Mouse (Mus musculus) adipocyte (in vitro differentiated cells): Measurements from ENCODE around the gene Gm10142.
"Not testable (repeated sequence)": the region's sequence is repeated elsewhere in the genome, so short reads cannot be mapped to it uniquely, and the experiment has no call there.

ENCODE experiments used
- DNase-seq: peaks from one replicate; pipeline ENCODE4 v3.0.0-alpha.2; 2016; ENCODE audit warnings: low spot score

Gene Gm10142

GRCm38 (mm10) chr10:77715507-77715906 is at the start of gene Gm10142:
Gm10142 (plus strand) TSS chr10:77715807.
- DNase-seq = no peak

- DNase-seq = peak; percentile 70
Measured at GRCm38 (mm10) chr10:77666342-77666741, 49.3 kb upstream of the Gm10142 start.

- peak; percentile 52 for DNase-seq
Measured at GRCm38 (mm10) chr10:77667402-77667801, 48.2 kb upstream of the Gm10142 start.

GRCm38 (mm10) chr10:77670710-77671109 is 44.9 kb upstream of the Gm10142 start:
- no peak for DNase-seq

GRCm38 (mm10) chr10:77671519-77671918 is 44.1 kb upstream of the Gm10142 start:
- no peak for DNase-seq

GRCm38 (mm10) chr10:77673765-77674164 is 41.8 kb upstream of the Gm10142 start:
- DNase-seq = no peak

- no peak for DNase-seq
Measured at GRCm38 (mm10) chr10:77677562-77677961, 38.0 kb upstream of the Gm10142 start.

GRCm38 (mm10) chr10:77682994-77683393 is 32.6 kb upstream of the Gm10142 start:
- DNase-seq = no peak

GRCm38 (mm10) chr10:77684181-77684580 is 31.4 kb upstream of the Gm10142 start:
- DNase-seq = no peak

- no peak for DNase-seq
Measured at GRCm38 (mm10) chr10:77685895-77686664, 29.5 kb upstream of the Gm10142 start, which contains the start of gene Tspear. Tspear (plus strand) TSS chr10:77686569.

- DNase-seq = no peak
Measured at GRCm38 (mm10) chr10:77687021-77687420, 28.6 kb upstream of the Gm10142 start.

GRCm38 (mm10) chr10:77690356-77690807 is 25.2 kb upstream of the Gm10142 start, which contains the start of gene Gm19402:
Gm19402 (minus strand) TSS chr10:77690757.
- not testable (repeated sequence) for DNase-seq

GRCm38 (mm10) chr10:77697133-77697532 is 18.5 kb upstream of the Gm10142 start, which contains the start of gene Gm9508:
Gm9508 (minus strand) TSS chr10:77697233.
- peak; percentile 21 for DNase-seq

GRCm38 (mm10) chr10:77706326-77706725 is 9.3 kb upstream of the Gm10142 start, which contains the start of gene Gm10272:
Gm10272 (plus strand) TSS chr10:77706626.
- no peak for DNase-seq

- DNase-seq = no peak
Measured at GRCm38 (mm10) chr10:77709831-77710230, 5.8 kb upstream of the Gm10142 start.

- DNase-seq = not testable (repeated sequence)
Measured at GRCm38 (mm10) chr10:77711157-77711556, 4.5 kb upstream of the Gm10142 start, which contains the start of gene Gm10024. Gm10024 (plus strand) TSS chr10:77711457.

GRCm38 (mm10) chr10:77713734-77714133 is 1.9 kb upstream of the Gm10142 start:
- DNase-seq = no peak

GRCm38 (mm10) chr10:77720299-77720698 is 4.7 kb downstream of the Gm10142 start, which contains the start of gene Krtap12-1:
Krtap12-1 (plus strand) TSS chr10:77720599.
- DNase-seq = not testable (repeated sequence)

GRCm38 (mm10) chr10:77724855-77725254 is 9.2 kb downstream of the Gm10142 start:
- no peak for DNase-seq

GRCm38 (mm10) chr10:77726186-77726585 is 10.6 kb downstream of the Gm10142 start, which contains the start of gene Gm10100:
Gm10100 (plus strand) TSS chr10:77726486.
- no peak for DNase-seq

GRCm38 (mm10) chr10:77728280-77728679 is 12.7 kb downstream of the Gm10142 start:
- DNase-seq = peak; percentile 14

GRCm38 (mm10) chr10:77729241-77729640 is 13.6 kb downstream of the Gm10142 start:
- no peak for DNase-seq

GRCm38 (mm10) chr10:77735928-77736327 is 20.3 kb downstream of the Gm10142 start:
- no peak for DNase-seq
